Mouse (Mus musculus): ENCODE measurements around the gene Trpm1. TPM values are rescaled to one million over a fixed set of nuclear protein-coding genes. Genes with fewer than 3 reads are reported as not detected.

Gene Trpm1
- total RNA-seq, 2 experiments from 2014 or later: 0.27 to 0.35 TPM

GRCm38 (mm10) chr7:64231001-64231400 is 77.4 kb downstream of the Trpm1 start:
- no peak for DNase-seq (ENCODE audit: extremely low spot score in 1 of 2, low spot score in 1 of 2)

GRCm38 (mm10) chr7:64231996-64232395 is 78.4 kb downstream of the Trpm1 start:
- no peak for DNase-seq (ENCODE audit: extremely low spot score in 1 of 2, low spot score in 1 of 2)

GRCm38 (mm10) chr7:64234310-64234820 is 80.7 kb downstream of the Trpm1 start:
- DNase-seq (ENCODE audit: extremely low spot score in 1 of 2, low spot score in 1 of 2): no peak

GRCm38 (mm10) chr7:64236521-64236920 is 82.9 kb downstream of the Trpm1 start:
- DNase-seq (ENCODE audit: extremely low spot score in 1 of 2, low spot score in 1 of 2): no peak

GRCm38 (mm10) chr7:64237747-64238146 is 84.1 kb downstream of the Trpm1 start:
- DNase-seq (ENCODE audit: extremely low spot score in 1 of 2, low spot score in 1 of 2): no peak

- DNase-seq (ENCODE audit: extremely low spot score in 1 of 2, low spot score in 1 of 2): no peak
Observed at GRCm38 (mm10) chr7:64238410-64239086, 84.9 kb downstream of the Trpm1 start.

- DNase-seq (ENCODE audit: extremely low spot score in 1 of 2, low spot score in 1 of 2): no peak
Observed at GRCm38 (mm10) chr7:64239138-64239805, 85.6 kb downstream of the Trpm1 start.

GRCm38 (mm10) chr7:64239806-64240315 is 86.2 kb downstream of the Trpm1 start:
- DNase-seq (ENCODE audit: extremely low spot score in 1 of 2, low spot score in 1 of 2): no peak

- DNase-seq (ENCODE audit: extremely low spot score in 1 of 2, low spot score in 1 of 2): no peak
Observed at GRCm38 (mm10) chr7:64242424-64242823, 88.8 kb downstream of the Trpm1 start.

- DNase-seq (ENCODE audit: extremely low spot score in 1 of 2, low spot score in 1 of 2): no peak
Observed at GRCm38 (mm10) chr7:64244371-64244770, 90.7 kb downstream of the Trpm1 start.

- DNase-seq (ENCODE audit: extremely low spot score in 1 of 2, low spot score in 1 of 2): no peak
Observed at GRCm38 (mm10) chr7:64246713-64247112, 93.1 kb downstream of the Trpm1 start.

- DNase-seq (ENCODE audit: extremely low spot score in 1 of 2, low spot score in 1 of 2): no peak
Observed at GRCm38 (mm10) chr7:64248352-64248751, 94.7 kb downstream of the Trpm1 start.

- no peak for DNase-seq (ENCODE audit: extremely low spot score in 1 of 2, low spot score in 1 of 2)
Observed at GRCm38 (mm10) chr7:64249715-64250114, 96.1 kb downstream of the Trpm1 start.

- DNase-seq (ENCODE audit: extremely low spot score in 1 of 2, low spot score in 1 of 2): no peak
Observed at GRCm38 (mm10) chr7:64250417-64250816, 96.8 kb downstream of the Trpm1 start.

GRCm38 (mm10) chr7:64253736-64254135 is 100.1 kb downstream of the Trpm1 start:
- no peak for DNase-seq (ENCODE audit: extremely low spot score in 1 of 2, low spot score in 1 of 2)

GRCm38 (mm10) chr7:64265502-64266279 is 112.1 kb downstream of the Trpm1 start:
- no peak for DNase-seq (ENCODE audit: extremely low spot score in 1 of 2, low spot score in 1 of 2)

- DNase-seq (ENCODE audit: extremely low spot score in 1 of 2, low spot score in 1 of 2): no peak
Observed at GRCm38 (mm10) chr7:64266587-64266986, 113.0 kb downstream of the Trpm1 start.

- no peak for DNase-seq (ENCODE audit: extremely low spot score in 1 of 2, low spot score in 1 of 2)
Observed at GRCm38 (mm10) chr7:64271926-64272325, 118.3 kb downstream of the Trpm1 start.

- DNase-seq (ENCODE audit: extremely low spot score in 1 of 2, low spot score in 1 of 2): no peak
Observed at GRCm38 (mm10) chr7:64275518-64275917, 121.9 kb downstream of the Trpm1 start.

- no peak for DNase-seq (ENCODE audit: extremely low spot score in 1 of 2, low spot score in 1 of 2)
Observed at GRCm38 (mm10) chr7:64276921-64277320, 123.3 kb downstream of the Trpm1 start.

GRCm38 (mm10) chr7:64278526-64278925 is 124.9 kb downstream of the Trpm1 start:
- DNase-seq (ENCODE audit: extremely low spot score in 1 of 2, low spot score in 1 of 2): no peak

Measured in layer of hippocampus, postnatal 25 days (tissue).